Comparison of ENCODE assay signal across 12 mouse cellular contexts in the genomic region with DNA sequence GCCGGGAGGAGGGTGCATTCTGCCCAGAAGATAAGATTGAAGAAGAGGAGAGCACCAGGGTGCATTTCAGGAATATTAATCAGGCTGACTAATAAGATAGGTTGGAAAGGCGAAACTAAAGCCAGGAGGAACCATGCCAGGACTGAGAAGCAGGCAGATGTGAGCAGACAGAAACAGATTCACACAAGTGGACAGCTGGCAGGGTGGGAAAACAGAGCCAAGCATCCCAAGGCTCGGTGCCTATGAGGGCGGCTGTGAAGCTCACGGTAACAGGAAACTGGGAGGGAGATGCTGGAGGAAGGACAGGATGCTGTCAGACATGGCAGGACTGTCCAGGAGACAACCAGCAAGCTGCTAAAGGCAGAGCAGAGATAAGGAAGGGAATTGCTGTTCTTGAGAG.
DNase-seq lines count a peak whose midpoint lies in the region; ATAC-seq and TF ChIP-seq lines count a peak whose summit lies in the region.
"Had no signal": no experiment of that assay in that cellular context is flagged by ENCODE, and none has a peak within 500 bp of the region (broad histone marks: within the 10 kb centered on the region; RNA-seq: fewer than 3 reads in every experiment).

No protein-coding gene starts in this region.

- intact Hi-C loops in gastrocnemius, adult 2 months (cut with DNase I): no loop called here

- WGBS in hindbrain, embryonic 16.5 days: 34% methylated on average over 5 of the region's 5 CpGs
- 58% methylated on average over 5 of the region's 5 CpGs for WGBS in neural tube, embryonic 15.5 days

- no peaks in the 10 kb centered on the region for H3K36me3 ChIP-seq in hindbrain, embryonic 16.5 days (ENCODE audit: control insufficient read depth, insufficient read depth, low read length)
- no peaks in the 10 kb centered on the region for H3K36me3 ChIP-seq in neural tube, embryonic 15.5 days
- H3K36me3 ChIP-seq: stomach, embryonic 15.5 days had no signal

- ATAC-seq in frontal cortex, adult (ENCODE audit: low TSS enrichment): peak; percentile 62
- peak; percentile 22; the same call in 1 of the 2 replicates for ATAC-seq in hindbrain, embryonic 16.5 days
- no peak for ATAC-seq in neural tube, embryonic 15.5 days (ENCODE audit: low FRiP score)

- no peak overlapping the region for H3K27ac ChIP-seq in hindbrain, embryonic 16.5 days (ENCODE audit: low read depth, low read length)
- peak overlapping the region; percentile 52; the same call in 1 of the 2 replicates for H3K27ac ChIP-seq in neural tube, embryonic 15.5 days (replicated peaks)
- H3K27ac ChIP-seq in gastrocnemius, adult 2 months: no peak overlapping the region
- H3K27ac ChIP-seq: heart, adult 2 months; kidney, postnatal 0 days; stomach, embryonic 15.5 days had no signal

- H3K9me3 ChIP-seq in hindbrain, embryonic 16.5 days (ENCODE audit: control insufficient read depth, low read length): no peaks in the 10 kb centered on the region
- no peaks in the 10 kb centered on the region for H3K9me3 ChIP-seq in neural tube, embryonic 15.5 days (replicated peaks)
- H3K9me3 ChIP-seq: stomach, embryonic 15.5 days had no signal

- no peak for DNase-seq in frontal cortex, postnatal 25 days (ENCODE audit: low spot score in 2 of 2)
- DNase-seq in ovary, postnatal 36 days (ENCODE audit: low spot score): peak; percentile 13
- DNase-seq in ovary, postnatal 14 days (ENCODE audit: low spot score): no peak
- no peak for DNase-seq in gastrocnemius, adult 2 months
- DNase-seq in gastrocnemius, postnatal 4 days (ENCODE audit: low spot score in 2 of 2): no peak
- DNase-seq: adrenal gland, adult 2 months had no signal

- H3K4me3 ChIP-seq in hindbrain, embryonic 16.5 days (ENCODE audit: low read length): no peak overlapping the region
- H3K4me3 ChIP-seq in neural tube, embryonic 15.5 days (replicated peaks): no peak overlapping the region
- no peak overlapping the region for H3K4me3 ChIP-seq in gastrocnemius, adult 2 months
- H3K4me3 ChIP-seq: heart, adult 2 months; stomach, embryonic 15.5 days had no signal

- H3K27me3 ChIP-seq in hindbrain, embryonic 16.5 days (replicated peaks; ENCODE audit: control insufficient read depth, insufficient read depth, low read length): no peaks in the 10 kb centered on the region
- H3K27me3 ChIP-seq in neural tube, embryonic 15.5 days (replicated peaks): no peaks in the 10 kb centered on the region
- H3K27me3 ChIP-seq: stomach, embryonic 15.5 days had no signal

- H3K9ac ChIP-seq in hindbrain, embryonic 16.5 days (ENCODE audit: low read depth, low read length): no peak overlapping the region
- no peak overlapping the region for H3K9ac ChIP-seq in neural tube, embryonic 15.5 days (replicated peaks)
- H3K9ac ChIP-seq: stomach, embryonic 15.5 days had no signal

- H3K4me2 ChIP-seq in hindbrain, embryonic 16.5 days (ENCODE audit: low read length): no peak overlapping the region
- H3K4me2 ChIP-seq in neural tube, embryonic 15.5 days: no peak overlapping the region
- H3K4me2 ChIP-seq: stomach, embryonic 15.5 days had no signal

- peaks cover 22% of the 10 kb centered on the region for H3K4me1 ChIP-seq in hindbrain, embryonic 16.5 days (ENCODE audit: control insufficient read depth, insufficient read depth, low read depth, low read length)
- H3K4me1 ChIP-seq in neural tube, embryonic 15.5 days: peaks cover 44% of the 10 kb centered on the region
- H3K4me1 ChIP-seq: stomach, embryonic 15.5 days had no signal

- no peak for TF ChIP-seq CTCF in gastrocnemius, adult 2 months (IDR thresholded peaks at IDR 0.05)
